Mouse (Mus musculus) heart, postnatal 0 days (tissue): Measurements from ENCODE around the gene Vmn1r201. TPM values are rescaled to one million over a fixed set of nuclear protein-coding genes. Genes with fewer than 3 reads are reported as not detected.

ENCODE experiments used
- ATAC-seq: fragments of 200-750 bp; cut with Nextera tagmentation; 2 replicates; pipeline ENCODE4 v1.8.0; 2017; ENCODE audit warnings: low read depth, moderate number of reproducible peaks, moderate library complexity; ENCODE audit not compliant: insufficient read depth
- DNase-seq: peaks from one replicate; pipeline ENCODE4 v3.0.0-alpha.2; 2016; ENCODE audit warnings: low spot score
- H3K27ac ChIP-seq: fragments of 300-500 bp; sonication (generic); 2 replicates; pipeline ENCODE4 v1.5.1; 2014; ENCODE audit warnings: low read depth, mild to moderate bottlenecking
- H3K27me3 ChIP-seq: fragments of 300-500 bp; sonication (generic); 2 replicates; pipeline ENCODE4 v1.6.1; 2014; ENCODE audit warnings: low read length, mixed read lengths; ENCODE audit not compliant: control insufficient read depth, insufficient read depth
- H3K36me3 ChIP-seq: fragments of 300-500 bp; sonication (generic); replicated peaks from 2 replicates; pipeline ENCODE4 v1.6.1; 2014; ENCODE audit warnings: low read length, mixed read lengths; ENCODE audit not compliant: control insufficient read depth, insufficient read depth
- H3K4me1 ChIP-seq: fragments of 300-500 bp; sonication (generic); 2 replicates; pipeline ENCODE4 v1.6.1; 2014; ENCODE audit warnings: antibody characterized with exemption; ENCODE audit not compliant: control insufficient read depth, insufficient read depth
- H3K4me2 ChIP-seq: fragments of 300-500 bp; sonication (generic); 2 replicates; pipeline ENCODE4 v1.6.1; 2014; ENCODE audit warnings: low read depth, mild to moderate bottlenecking, low read length, moderate library complexity
- H3K4me3 ChIP-seq: fragments of 300-500 bp; sonication (generic); 2 replicates; pipeline ENCODE4 v1.5.1; 2014; ENCODE audit warnings: low read depth, low read length
- H3K9ac ChIP-seq: fragments of 300-500 bp; sonication (generic); replicated peaks from 2 replicates; pipeline ENCODE4 v1.6.1; 2014; ENCODE audit warnings: low read depth, low read length, mixed read lengths
- H3K9me3 ChIP-seq: fragments of 300-500 bp; sonication (generic); replicated peaks from 2 replicates; pipeline ENCODE4 v1.6.1; 2016; ENCODE audit warnings: low read length; ENCODE audit not compliant: control insufficient read depth
- CTCF ChIP-seq: IDR thresholded peaks from 2 replicates; pipeline ENCODE4 v1.5.1; 2016; ENCODE audit warnings: antibody characterized with exemption, control low read depth, low read depth
- EP300 ChIP-seq: IDR thresholded peaks from 2 replicates; pipeline ENCODE4 v1.6.1; 2016; ENCODE audit warnings: antibody characterized with exemption, low read depth
- WGBS: fragments of 180-500 bp; shearing (Covaris S2); extraction: QIAGEN DNeasy Blood & Tissue Kit; methylation state at CpG from one replicate; pipeline ENCODE4 v1.1.7; 2014; 5-methylcytosine and 5-hydroxymethylcytosine counted together
- polyA plus RNA-seq: library from polyadenylated mRNA; unstranded; fragments of >200 nt; fragmentation: Nextera tagmentation; extraction: Ambion mirVana; gene quantifications from 2 replicates; pipeline ENCODE4 v1.2.1, GENCODE M21; 2015
- total RNA-seq: library from RNA; depleted of rRNA; stranded (reverse); fragments of >200 nt; gene quantifications from 2 replicates; pipeline ENCODE4 v1.2.3, GENCODE M21; 2014; ENCODE audit warnings: low replicate concordance; rRNA removed

The Vmn1r201 gene
- total RNA-seq (not detected in 2 replicates), polyA plus RNA-seq (not detected in 2 replicates)

- H3K4me1 ChIP-seq = no peaks in the 10 kb centered on the region
- no peaks in the 10 kb centered on the region for H3K9me3 ChIP-seq
- no peak within 1 kb of the TSS for H3K4me3 ChIP-seq
- no peaks in the 10 kb centered on the region for H3K27me3 ChIP-seq
- ATAC-seq (no peak), DNase-seq (no peak)
- no peaks in the 10 kb centered on the region for H3K36me3 ChIP-seq
- no peak within 1 kb of the TSS for H3K4me2 ChIP-seq
- H3K9ac ChIP-seq = no peak within 1 kb of the TSS
- TF ChIP-seq CTCF (no peak), EP300 (no peak)
- no peak within 1 kb of the TSS for H3K27ac ChIP-seq
- 42% methylated on average over 1 of the region's 1 CpGs for WGBS
These were observed at the start of gene Vmn1r201 for GRCm38 (mm10) chr13:22471623-22472022. Gene Vmn1r201 (plus strand): TSS chr13:22471923.

GRCm38 (mm10) chr13:22455145-22455544 lies 16.6 kb upstream of the Vmn1r201 start:
- H3K4me1 ChIP-seq = no peaks in the 10 kb centered on the region
- ATAC-seq (no peak), DNase-seq (no peak)
- H3K9ac ChIP-seq = no peak overlapping the region
- H3K27me3 ChIP-seq = no peaks in the 10 kb centered on the region
- no peaks in the 10 kb centered on the region for H3K9me3 ChIP-seq
- no peak overlapping the region for H3K4me2 ChIP-seq
- no peak overlapping the region for H3K27ac ChIP-seq
- TF ChIP-seq CTCF (no peak), EP300 (no peak)
- H3K4me3 ChIP-seq = no peak overlapping the region
- H3K36me3 ChIP-seq = no peaks in the 10 kb centered on the region

- no peak overlapping the region for H3K4me2 ChIP-seq
- no peaks in the 10 kb centered on the region for H3K36me3 ChIP-seq
- no peak overlapping the region for H3K4me3 ChIP-seq
- no peak for TF ChIP-seq CTCF
- H3K9ac ChIP-seq = no peak overlapping the region
- DNase-seq (no peak), ATAC-seq (no peak)
- no peaks in the 10 kb centered on the region for H3K9me3 ChIP-seq
- no peak overlapping the region for H3K27ac ChIP-seq
- no peaks in the 10 kb centered on the region for H3K27me3 ChIP-seq
- no peaks in the 10 kb centered on the region for H3K4me1 ChIP-seq
- WGBS = 58% methylated on average over 3 of the region's 3 CpGs
These were observed 30.7 kb downstream of the Vmn1r201 start for GRCm38 (mm10) chr13:22502431-22502830.

- H3K36me3 ChIP-seq = no peaks in the 10 kb centered on the region
- TF ChIP-seq CTCF (no peak), EP300 (no peak)
- H3K27me3 ChIP-seq = no peaks in the 10 kb centered on the region
- DNase-seq (no peak), ATAC-seq (no peak)
- no peaks in the 10 kb centered on the region for H3K4me1 ChIP-seq
- no peak within 1 kb of the TSS for H3K4me3 ChIP-seq
- H3K9me3 ChIP-seq = no peaks in the 10 kb centered on the region
- H3K4me2 ChIP-seq = no peak within 1 kb of the TSS
- H3K9ac ChIP-seq = no peak within 1 kb of the TSS
- no peak within 1 kb of the TSS for H3K27ac ChIP-seq
These were observed 33.6 kb downstream of the Vmn1r201 start, which contains the start of gene Vmn1r202 for GRCm38 (mm10) chr13:22505281-22505680. Gene Vmn1r202 (minus strand): TSS chr13:22505381.

- Histone ChIP-seq H3K9me3 (no peaks in the 10 kb centered on the region), H3K36me3 (no peaks in the 10 kb centered on the region), H3K4me3 (no peak within 1 kb of the TSS), H3K27me3 (no peaks in the 10 kb centered on the region), H3K4me1 (no peaks in the 10 kb centered on the region), H3K4me2 (no peak within 1 kb of the TSS), H3K27ac (no peak within 1 kb of the TSS), H3K9ac (no peak within 1 kb of the TSS)
- TF ChIP-seq EP300 (no peak), CTCF (no peak)
- DNase-seq (no peak), ATAC-seq (no peak)
These were observed 46.1 kb downstream of the Vmn1r201 start, which contains the start of gene Vmn1r203 for GRCm38 (mm10) chr13:22517814-22518213. Gene Vmn1r203 (plus strand): TSS chr13:22518114.

Other genes starting within 250 kb of the Vmn1r201 start
- gene Vmn1r193, start 248.8 kb upstream of the Vmn1r201 start, total RNA-seq = not detected in 2 replicates
- gene Vmn1r193, start 248.8 kb upstream of the Vmn1r201 start, polyA plus RNA-seq = not detected in 2 replicates
- not detected in 2 replicates for gene Vmn1r194, start 227.7 kb upstream of the Vmn1r201 start, total RNA-seq
- gene Vmn1r194, start 227.7 kb upstream of the Vmn1r201 start, polyA plus RNA-seq = not detected in 2 replicates
- gene Vmn1r195, start 201.4 kb upstream of the Vmn1r201 start, total RNA-seq = not detected in 2 replicates
- gene Vmn1r195, start 201.4 kb upstream of the Vmn1r201 start, polyA plus RNA-seq = not detected in 2 replicates
- not detected in 2 replicates for gene Vmn1r196, start 182.0 kb upstream of the Vmn1r201 start, total RNA-seq
- not detected in 2 replicates for gene Vmn1r196, start 182.0 kb upstream of the Vmn1r201 start, polyA plus RNA-seq
- gene Vmn1r197, start 147.3 kb upstream of the Vmn1r201 start, total RNA-seq = not detected in 2 replicates
- not detected in 2 replicates for gene Vmn1r197, start 147.3 kb upstream of the Vmn1r201 start, polyA plus RNA-seq
- not detected in 2 replicates for gene Vmn1r198, start 121.6 kb upstream of the Vmn1r201 start, total RNA-seq
- not detected in 2 replicates for gene Vmn1r198, start 121.6 kb upstream of the Vmn1r201 start, polyA plus RNA-seq
- not detected in 2 replicates for gene Vmn1r199, start 92.1 kb upstream of the Vmn1r201 start, total RNA-seq
- not detected in 2 replicates for gene Vmn1r199, start 92.1 kb upstream of the Vmn1r201 start, polyA plus RNA-seq
- gene Vmn1r200, start 81.5 kb upstream of the Vmn1r201 start, total RNA-seq = not detected in 2 replicates
- not detected in 2 replicates for gene Vmn1r200, start 81.5 kb upstream of the Vmn1r201 start, polyA plus RNA-seq
- not detected in 2 replicates for gene Vmn1r202, start 33.5 kb downstream of the Vmn1r201 start, total RNA-seq
- gene Vmn1r202, start 33.5 kb downstream of the Vmn1r201 start, polyA plus RNA-seq = not detected in 2 replicates
- not detected in 2 replicates for gene Vmn1r203, start 46.2 kb downstream of the Vmn1r201 start, total RNA-seq
- not detected in 2 replicates for gene Vmn1r203, start 46.2 kb downstream of the Vmn1r201 start, polyA plus RNA-seq
- not detected in 2 replicates for gene Vmn1r204, start 81.3 kb downstream of the Vmn1r201 start, total RNA-seq
- not detected in 2 replicates for gene Vmn1r204, start 81.3 kb downstream of the Vmn1r201 start, polyA plus RNA-seq
- not detected in 2 replicates for gene Vmn1r205, start 121.1 kb downstream of the Vmn1r201 start, total RNA-seq
- gene Vmn1r205, start 121.1 kb downstream of the Vmn1r201 start, polyA plus RNA-seq = not detected in 2 replicates
- not detected in 2 replicates for gene Vmn1r206, start 152.3 kb downstream of the Vmn1r201 start, total RNA-seq
- gene Vmn1r206, start 152.3 kb downstream of the Vmn1r201 start, polyA plus RNA-seq = not detected in 2 replicates